Mouse (Mus musculus) urinary bladder, adult 2 months (tissue): ENCODE results near the gene Rpl9-ps1. TPM values are rescaled to one million over a fixed set of nuclear protein-coding genes. Genes with fewer than 3 reads are reported as not detected.

Source experiments
- DNase-seq: peaks from one replicate; pipeline ENCODE4 v3.0.0; 2022; ENCODE audit warnings: low spot score
- polyA plus RNA-seq: library from polyadenylated mRNA; depleted of rRNA; stranded (reverse); fragments of >200 nt; gene quantifications from 2 replicates; pipeline ENCODE4 v1.2.3, GENCODE M21; 2012; rRNA removed

Rpl9-ps1 gene
- polyA plus RNA-seq, 1 experiment: not detected

DNA sequence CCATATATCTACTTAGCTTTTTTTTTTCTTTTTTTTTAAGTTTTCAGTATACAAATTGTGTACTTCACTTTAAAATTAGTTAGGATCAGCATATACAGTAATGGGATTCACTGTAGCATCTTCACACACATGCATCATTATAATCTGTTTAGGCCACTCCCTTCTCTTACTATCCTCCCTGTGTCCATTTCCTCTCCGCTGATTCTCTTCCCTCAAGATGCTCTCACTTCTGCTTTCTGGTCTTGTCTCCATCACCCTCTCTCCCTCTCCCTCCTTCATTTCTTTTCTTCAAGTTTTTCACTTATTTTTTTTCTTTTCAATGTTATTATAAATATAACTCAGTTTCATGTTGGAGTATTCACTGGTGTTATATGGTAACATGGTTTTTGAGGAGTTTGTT, 26.4 kb downstream of the Rpl9-ps1 start:
- no peak for DNase-seq

DNA sequence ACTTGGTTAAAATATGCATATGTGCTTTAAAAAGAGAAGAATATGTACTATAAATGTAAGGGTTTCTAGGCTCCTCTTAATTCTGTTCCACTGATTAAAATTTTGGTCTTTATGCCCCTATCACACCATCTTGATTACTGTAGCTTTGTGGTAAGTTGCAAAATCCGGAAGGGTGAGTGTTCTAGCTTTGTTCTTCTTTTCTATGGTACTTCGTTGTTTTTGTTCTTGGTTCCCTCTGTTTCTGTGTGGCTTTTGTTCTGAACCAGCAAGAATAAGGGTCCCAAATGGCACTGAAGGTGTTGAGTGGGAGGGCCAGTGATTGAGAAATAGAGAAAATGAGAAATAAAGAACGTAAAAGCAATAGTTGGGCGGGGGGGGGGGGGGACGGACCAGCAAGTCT, 27.2 kb downstream of the Rpl9-ps1 start:
- DNase-seq: no peak

DNA sequence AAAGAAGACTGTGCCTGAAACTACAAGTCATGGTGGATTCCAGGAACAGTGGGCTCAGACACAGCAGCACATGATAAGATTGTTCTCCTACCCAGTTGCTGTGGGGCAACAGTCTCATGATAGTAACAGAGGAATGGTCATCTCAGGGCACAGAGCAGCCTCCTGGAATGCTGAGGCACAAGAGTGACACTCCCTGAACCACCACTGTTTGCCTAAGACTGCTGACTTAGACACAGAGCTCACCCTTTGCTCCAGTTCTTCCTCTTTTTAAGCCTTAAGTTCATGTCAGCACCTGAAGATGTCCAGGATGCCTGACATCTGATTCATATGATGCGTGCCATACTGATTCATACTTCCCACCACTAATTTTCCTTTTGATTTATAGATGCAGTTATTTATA, 28.8 kb downstream of the Rpl9-ps1 start:
- DNase-seq: no peak

DNA sequence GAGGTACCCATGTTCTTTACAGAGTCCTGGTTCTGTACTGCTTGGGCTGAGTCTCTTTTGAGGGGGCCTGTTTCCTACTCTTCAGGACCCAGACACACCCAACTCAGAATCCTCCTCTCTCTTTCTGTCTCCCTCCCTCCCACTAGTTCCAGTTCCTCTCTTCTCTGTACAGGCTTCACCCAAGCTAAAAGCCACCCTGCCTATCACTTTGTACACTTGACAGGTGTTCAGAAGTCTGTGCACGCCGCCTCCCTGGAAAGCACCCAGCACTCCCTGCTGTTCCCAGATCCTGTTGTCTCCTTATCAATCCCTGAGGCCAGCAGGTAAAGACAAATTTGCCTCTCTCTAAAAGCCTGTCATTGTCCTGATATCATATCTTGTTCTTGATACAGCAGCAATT, 34.5 kb downstream of the Rpl9-ps1 start:
- DNase-seq: no peak

DNA sequence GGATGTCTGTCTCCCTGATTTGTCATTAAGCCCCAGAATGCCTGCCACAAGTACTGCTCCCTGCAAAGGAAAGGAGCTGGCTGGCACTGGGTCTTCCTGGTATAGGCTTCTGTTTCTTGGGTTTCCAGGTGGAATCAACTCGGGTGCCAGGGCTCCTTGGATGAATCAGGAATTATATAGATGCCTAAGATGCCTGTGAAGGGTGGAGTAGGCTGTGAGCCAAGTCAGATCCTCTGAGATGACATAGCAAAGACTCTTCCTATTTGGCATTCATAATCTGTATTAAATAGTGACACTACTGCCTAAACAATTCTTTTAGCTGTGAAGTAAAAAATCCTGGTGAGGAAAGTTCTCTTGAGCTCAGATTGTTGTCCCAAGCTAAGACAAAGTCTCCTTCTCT, 39.0 kb downstream of the Rpl9-ps1 start:
- no peak for DNase-seq

DNA sequence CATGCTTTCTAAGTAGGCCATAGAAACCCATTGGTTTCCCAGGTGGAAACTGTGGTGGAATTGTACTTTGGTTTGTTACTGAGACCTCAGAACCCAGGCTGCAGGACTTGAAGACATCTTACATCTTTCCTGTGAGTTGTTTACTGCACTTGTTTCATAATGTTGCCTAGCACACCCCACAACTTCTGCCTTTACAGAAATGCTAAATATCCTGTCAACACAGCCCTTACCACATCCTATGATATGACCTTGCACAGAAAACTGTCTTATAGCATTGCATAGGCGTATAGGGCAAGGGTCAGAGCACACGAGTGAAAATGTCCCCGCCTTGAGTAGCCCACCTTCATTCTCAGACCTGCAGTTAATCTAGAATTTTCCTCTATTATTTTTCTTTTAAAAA, 39.9 kb downstream of the Rpl9-ps1 start:
- DNase-seq: no peak

DNA sequence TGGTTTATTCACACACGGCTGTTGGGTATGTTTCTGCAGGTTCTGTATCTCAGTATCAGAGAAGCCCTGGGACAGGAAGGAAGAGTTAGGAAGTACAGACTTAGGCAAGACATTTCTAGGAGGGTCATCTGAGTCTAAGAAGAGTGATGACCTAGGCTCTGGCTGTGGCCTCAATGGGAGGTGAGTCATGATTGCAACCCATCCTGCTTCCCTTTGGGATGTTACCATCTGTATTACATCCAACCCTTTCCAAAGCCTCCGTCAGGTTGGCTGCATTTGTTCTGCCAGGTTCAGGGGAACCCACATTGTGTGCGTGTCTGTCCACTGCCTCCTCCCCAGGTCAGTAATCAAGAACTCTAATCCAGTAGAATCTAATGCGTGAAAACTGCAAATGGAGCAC, 40.7 kb downstream of the Rpl9-ps1 start:
- no peak for DNase-seq

DNA sequence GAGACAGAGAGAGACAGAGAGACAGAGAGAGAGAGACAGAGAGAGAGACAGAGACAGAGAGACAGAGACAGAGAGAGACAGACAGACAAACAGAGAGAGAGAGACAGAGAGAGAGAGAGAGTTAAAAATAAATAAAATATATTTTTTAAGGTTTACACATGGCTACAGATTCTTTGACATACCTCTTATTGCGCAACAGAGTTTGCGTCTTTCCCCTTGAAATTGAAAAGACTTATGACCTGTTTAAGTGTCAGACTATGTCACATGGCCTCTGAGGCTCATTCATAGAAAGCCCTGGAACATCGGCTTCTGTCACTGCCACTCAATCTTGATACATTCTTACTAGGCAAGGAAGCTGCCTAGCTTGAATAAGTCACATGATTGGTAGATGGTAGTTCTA, 42.0 kb downstream of the Rpl9-ps1 start:
- no peak for DNase-seq

DNA sequence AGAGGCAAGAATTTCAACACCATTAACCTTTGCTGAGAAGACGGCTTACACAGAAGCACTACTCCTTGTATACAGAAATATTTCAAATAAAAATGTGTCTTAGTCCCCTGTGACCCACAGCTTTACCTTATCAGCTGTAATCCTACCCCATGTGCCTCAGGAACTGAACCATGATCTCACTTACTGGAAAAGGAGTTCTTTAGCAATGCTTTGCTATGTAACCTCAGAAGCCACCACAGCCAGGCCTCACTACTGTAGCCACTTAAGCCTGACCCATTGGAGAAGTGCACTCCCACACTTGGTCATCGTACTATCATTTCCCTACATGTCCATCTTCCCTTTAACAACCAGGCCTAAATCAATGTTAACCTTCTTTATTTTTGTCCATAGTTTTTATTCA, 44.8 kb downstream of the Rpl9-ps1 start:
- no peak for DNase-seq

DNA sequence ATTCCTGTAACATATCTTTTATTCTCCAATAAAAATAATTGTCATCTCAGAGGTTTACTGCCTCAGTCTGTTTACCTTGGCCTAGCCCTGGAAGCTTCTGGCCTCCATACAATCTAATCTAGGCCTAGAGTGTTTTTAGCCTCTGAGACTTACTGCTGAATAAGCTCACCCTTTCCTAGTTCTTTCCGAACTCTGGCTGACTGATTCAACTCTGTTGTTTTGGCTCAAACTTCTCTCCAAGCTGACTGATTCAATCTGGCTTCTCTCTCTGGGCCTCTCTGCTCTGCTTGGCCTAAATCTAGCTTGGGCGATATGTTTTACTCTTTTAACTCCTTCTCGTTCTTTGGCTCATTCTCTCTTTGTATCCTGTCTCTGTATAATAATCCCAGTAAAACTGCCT, 46.4 kb downstream of the Rpl9-ps1 start:
- DNase-seq: no peak

DNA sequence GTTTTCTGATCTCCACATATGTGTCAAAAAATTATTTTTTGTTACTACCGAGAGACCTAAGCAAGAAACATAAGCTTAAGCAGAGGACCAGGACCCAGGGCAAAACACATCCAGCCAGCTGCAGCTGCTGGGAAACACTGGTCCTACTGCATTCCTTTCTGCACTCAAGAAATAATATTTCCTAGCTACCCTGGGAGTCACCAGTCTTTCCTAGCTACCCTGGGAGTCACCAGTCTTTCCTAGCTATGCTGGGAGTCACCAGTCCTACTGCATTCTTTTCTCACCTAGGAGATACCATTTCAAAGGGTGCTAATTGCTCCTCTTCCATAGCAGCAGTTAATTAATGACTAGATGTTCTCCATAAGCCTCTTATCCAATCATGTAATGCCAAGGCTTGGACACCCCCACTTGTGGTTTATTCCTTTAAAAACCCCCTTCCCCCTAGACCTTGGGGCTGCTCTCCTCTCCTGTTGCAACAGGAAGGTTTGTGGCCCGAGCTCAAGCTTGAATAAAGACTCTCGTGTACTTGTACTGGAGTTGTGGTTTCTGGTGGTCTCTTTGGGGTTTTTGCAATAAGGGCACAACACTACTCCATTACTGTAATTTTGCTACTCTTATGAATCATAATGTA, 47.1 kb downstream of the Rpl9-ps1 start:
- DNase-seq: no peak

DNA sequence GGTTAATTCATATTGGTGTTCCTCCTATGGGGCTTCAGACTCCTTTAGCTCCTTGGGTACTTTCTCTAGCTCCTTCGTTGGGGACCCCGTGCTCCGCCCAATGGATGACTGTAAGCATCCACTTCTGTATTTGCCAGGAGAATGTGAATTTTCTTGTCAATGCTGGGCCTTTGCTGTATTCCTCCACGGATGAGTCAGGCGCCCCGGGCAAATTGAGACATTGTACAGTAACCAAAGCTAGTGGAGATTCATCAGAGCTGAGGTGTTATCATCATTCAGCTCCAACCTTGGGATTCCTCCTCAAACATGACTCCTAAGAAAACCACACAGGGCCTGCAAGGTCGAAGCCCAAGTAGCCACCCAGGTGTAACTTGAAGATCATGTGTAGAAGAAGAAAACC, 47.6 kb downstream of the Rpl9-ps1 start:
- DNase-seq: no peak

DNA sequence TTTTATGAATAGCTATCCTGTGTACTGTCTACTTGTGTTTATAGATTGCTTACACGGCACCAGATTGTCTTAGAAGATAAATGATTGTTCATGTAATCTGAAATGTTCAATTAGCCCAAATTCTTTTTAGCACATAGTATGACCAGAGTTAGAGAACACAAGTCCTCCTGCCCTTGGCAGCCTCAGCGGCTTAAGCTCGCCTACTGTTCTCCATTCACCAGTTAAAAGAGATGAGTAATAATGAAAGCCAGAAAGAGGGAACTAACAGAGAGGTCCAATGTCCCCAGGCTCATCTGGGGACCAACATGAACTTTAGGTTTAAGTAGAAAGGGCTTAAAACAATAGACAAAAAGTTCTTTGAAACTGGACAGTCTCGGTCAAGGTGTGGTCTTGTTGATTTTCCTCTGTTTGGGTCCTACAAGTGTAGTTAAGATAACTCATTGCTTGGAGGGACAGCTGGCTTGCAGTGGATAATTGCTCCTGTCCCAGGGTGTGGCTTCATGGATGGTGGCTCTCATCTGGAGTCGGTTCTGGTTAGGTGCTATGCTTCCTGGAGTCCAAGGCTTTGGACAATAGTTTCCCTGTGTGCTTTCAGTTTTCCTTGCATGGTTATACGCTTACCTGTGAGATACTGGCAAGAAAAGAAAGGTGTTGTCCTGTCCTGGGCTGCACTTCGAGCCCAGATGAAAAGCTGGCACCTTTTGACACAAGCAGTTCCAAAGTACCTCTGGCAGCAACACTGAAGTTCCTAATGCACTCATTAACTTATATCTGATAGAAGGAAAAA, 49.6 kb downstream of the Rpl9-ps1 start:
- DNase-seq: no peak

Other genes starting within 250 kb of the Rpl9-ps1 start
- gene Rasl10b, start 236.5 kb downstream of the Rpl9-ps1 start, polyA plus RNA-seq: 0.25 and 0.59 TPM in 2 replicates
- gene Gas2l2, start 216.2 kb downstream of the Rpl9-ps1 start, polyA plus RNA-seq: 0.14 and 0.19 TPM in 2 replicates
- gene 1700020L24Rik, start 207.9 kb downstream of the Rpl9-ps1 start, polyA plus RNA-seq: 0.56 and 0.61 TPM in 2 replicates
- 12.7 and 16.8 TPM in 2 replicates for gene Mmp28, start 182.6 kb downstream of the Rpl9-ps1 start, polyA plus RNA-seq
- 39.1 and 55.5 TPM in 2 replicates for gene Taf15, start 172.5 kb downstream of the Rpl9-ps1 start, polyA plus RNA-seq
- gene Heatr9, start 123.4 kb downstream of the Rpl9-ps1 start, polyA plus RNA-seq: 0.03 and 0.11 TPM in 2 replicates
- 14.9 and 15.6 TPM in 2 replicates for gene Ccl5, start 115.1 kb downstream of the Rpl9-ps1 start, polyA plus RNA-seq
- 19.4 and 19.7 TPM in 2 replicates for gene Ccl9, start 67.0 kb downstream of the Rpl9-ps1 start, polyA plus RNA-seq
- gene Ccl6, start 52.5 kb downstream of the Rpl9-ps1 start, polyA plus RNA-seq: 40.2 and 42.6 TPM in 2 replicates
- gene Ccl3, start 3.7 kb upstream of the Rpl9-ps1 start, polyA plus RNA-seq: 0.67 and 0.94 TPM in 2 replicates
- 1.2 TPM in 2 replicates for gene Ccl4, start 17.0 kb upstream of the Rpl9-ps1 start, polyA plus RNA-seq
- 31.2 and 38.7 TPM in 2 replicates for gene Wfdc17, start 58.4 kb upstream of the Rpl9-ps1 start, polyA plus RNA-seq
- 0.15 TPM in 1 of 2 replicates, not detected in the other for gene Wfdc18, start 63.4 kb upstream of the Rpl9-ps1 start, polyA plus RNA-seq
- gene Wfdc21, start 101.3 kb upstream of the Rpl9-ps1 start, polyA plus RNA-seq: 1.4 and 1.6 TPM in 2 replicates
- 12.5 and 13.1 TPM in 2 replicates for gene Heatr6, start 108.1 kb upstream of the Rpl9-ps1 start, polyA plus RNA-seq
- 11.7 and 12.5 TPM in 2 replicates for gene Hnf1b, start 204.4 kb upstream of the Rpl9-ps1 start, polyA plus RNA-seq